Mouse (Mus musculus) heart, adult 18-20 months (tissue): Measurements from ENCODE around the gene Nrn1l. TPM values are rescaled to one million over a fixed set of nuclear protein-coding genes. Genes with fewer than 3 reads are reported as not detected.

Experiments used
- DNase-seq, 2 experiments: peaks; one replicate each; pipeline ENCODE4 v3.0.0; 2021 to 2022; ENCODE audit warnings: mixed read lengths in 1 of 2
- long read RNA-seq, 2 experiments: library from polyadenylated mRNA; stranded (forward); transcript quantifications; one replicate each; pipeline ENCODE4 v2.0.0; 2021
- total RNA-seq, 2 experiments: library from RNA; stranded (reverse); gene quantifications; 2 replicates each; pipeline ENCODE4 v1.2.3; 2021

Nrn1l gene
- total RNA-seq, result 1 to 10 TPM in 1 of 2 experiments, under 1 TPM in 1; 0.77 to 1.0 TPM
- long read RNA-seq, experiment 1, result 0 reads
- long read RNA-seq, experiment 2, result 0 reads

GRCm38 (mm10) chr8:105893339-105893738 is at the start of gene Nrn1l:
Gene Nrn1l, plus strand, starts transcription at chr8:105893567.
- DNase-seq, result peak; percentile 72 to 81

GRCm38 (mm10) chr8:105846678-105847077 is 46.7 kb upstream of the Nrn1l start:
- DNase-seq, result peak in 1 of 2 experiments; percentile 46

DNA sequence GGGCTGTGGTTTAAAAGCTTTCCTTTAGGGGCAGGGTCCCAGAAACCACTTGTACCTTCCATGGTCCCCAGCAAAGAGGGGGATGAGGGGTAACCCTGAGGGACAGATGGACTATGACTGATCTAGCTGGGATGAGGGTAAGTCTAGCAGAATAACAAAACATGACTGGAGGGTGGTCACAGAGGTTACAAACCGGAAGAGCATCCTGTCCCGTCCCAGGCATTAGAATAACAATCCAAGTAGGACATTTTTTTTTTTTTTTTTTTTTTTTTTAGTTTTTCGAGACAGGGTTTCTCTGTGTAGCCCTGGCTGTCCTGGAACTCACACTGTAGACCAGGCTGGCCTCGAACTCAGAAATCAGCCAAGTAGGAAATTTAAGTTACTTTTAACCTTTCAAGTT is 43.4 kb upstream of the Nrn1l start:
- DNase-seq, result no peak

GRCm38 (mm10) chr8:105850611-105851010 is 42.8 kb upstream of the Nrn1l start:
- no peak for DNase-seq

DNA sequence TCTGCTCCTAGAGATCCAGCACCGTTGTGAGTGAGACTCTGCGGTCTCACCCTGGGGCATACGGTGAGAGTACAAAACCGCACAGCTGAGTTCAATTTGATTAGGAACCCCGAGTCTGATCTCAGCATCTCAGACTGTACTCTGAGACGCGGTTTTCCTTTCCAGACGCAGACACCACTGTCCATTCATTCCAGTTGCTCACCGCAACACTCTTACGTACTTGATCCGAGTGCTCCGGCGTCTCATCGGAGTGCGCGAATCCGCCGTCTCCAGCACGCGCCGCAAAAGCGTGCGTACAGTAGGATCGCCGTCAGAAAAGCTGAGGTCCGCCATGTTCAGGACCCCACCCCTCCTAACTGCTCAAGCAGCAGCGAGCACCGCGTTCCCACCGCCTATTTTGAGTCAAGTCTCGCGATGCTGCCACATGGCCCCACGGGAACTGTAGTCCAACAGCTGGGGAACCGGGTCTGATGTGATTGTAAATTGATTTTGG is 41.7 kb upstream of the Nrn1l start:
- DNase-seq, result peak; percentile 92 to 96

- peak in 1 of 2 experiments; percentile 41 for DNase-seq
Measured at GRCm38 (mm10) chr8:105852146-105852729, 41.1 kb upstream of the Nrn1l start.

DNA sequence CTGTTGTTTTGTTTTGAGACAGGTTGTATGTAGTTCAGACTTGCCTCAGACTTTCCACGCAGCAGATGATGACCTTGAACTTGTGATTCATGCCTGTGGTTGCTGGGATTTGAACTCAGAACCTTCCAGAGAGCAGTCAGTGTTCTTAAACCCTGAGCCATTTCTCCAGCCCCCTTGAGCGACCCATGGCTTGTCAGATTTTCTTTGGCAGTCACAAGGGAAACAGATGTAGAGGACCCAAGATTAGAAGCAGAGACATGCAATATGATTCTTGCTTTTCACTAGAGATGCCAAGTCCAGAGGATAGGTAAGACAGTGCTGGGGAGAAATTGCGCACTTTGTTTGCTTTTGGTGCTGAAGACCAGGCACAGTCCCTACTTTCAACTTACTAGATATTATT is 40.2 kb upstream of the Nrn1l start, which contains the start of gene Cenpt:
Gene Cenpt (minus strand): TSS at position 101 of the 400 bp plus-strand sequence.
- no peak for DNase-seq

GRCm38 (mm10) chr8:105854303-105854702 is 39.1 kb upstream of the Nrn1l start:
- no peak for DNase-seq

DNA sequence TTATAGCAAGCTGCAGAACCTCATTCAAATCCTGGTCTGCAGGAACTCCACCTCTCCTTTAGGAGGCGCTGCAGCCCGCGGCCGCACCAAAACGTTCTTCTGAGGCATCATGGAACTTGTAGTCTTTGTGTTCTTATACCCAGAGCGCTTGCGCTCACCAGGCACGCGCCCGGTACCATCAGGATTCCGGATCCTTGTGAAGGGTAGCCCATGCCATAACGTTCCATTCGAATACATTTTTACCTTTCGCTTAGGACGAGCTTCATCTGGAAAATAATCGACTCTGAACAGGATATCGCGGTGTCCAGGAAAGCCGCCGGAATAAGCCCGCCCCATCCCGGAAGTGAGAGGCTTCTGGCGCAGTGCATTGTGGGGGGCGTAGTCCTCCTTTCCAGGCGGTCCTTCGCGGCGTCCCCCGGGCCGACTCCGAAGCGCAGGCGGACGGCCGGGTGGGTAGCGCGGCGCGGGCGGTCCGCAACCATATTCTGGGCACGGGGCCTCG is 38.6 kb upstream of the Nrn1l start, which contains the start of gene Thap11:
Gene Thap11 (plus strand): TSS at position 418 of the 502 bp plus-strand sequence.
- peak; percentile 95 to 96 for DNase-seq

- DNase-seq, result peak in 1 of 2 experiments; percentile 49
Measured at GRCm38 (mm10) chr8:105855248-105856167, 37.9 kb upstream of the Nrn1l start.

DNA sequence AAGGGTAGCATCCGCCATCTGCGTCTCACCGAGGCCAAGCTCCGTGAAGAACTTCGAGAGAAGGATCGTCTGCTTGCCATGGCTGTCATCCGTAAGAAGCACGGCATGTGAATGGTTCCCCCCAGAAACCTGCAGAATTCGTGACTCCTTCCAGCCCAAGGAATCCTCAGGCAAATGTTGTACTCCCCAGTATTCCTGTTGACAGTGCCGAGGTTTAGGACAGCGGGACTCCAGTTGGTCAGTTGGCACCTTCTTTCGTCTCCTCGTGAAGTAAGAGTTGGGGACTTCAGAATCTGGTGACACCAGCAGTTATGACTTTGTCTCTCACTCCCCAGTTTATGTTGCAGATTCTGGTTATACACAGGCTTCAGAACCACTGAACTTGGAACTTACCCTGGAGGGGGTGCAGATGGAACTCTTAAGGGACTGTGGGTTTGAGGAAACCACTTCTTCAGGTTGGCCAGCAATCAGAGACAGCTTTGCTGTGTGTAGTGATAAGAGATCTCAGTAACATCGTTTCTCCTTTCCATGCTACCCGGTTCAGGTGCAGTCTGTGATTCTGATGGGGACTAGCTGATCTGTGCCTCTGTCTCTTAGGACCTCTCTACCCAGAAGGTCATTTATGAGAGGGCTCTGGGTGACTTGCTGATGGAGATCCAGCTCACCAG is 37.1 kb upstream of the Nrn1l start:
- DNase-seq, result no peak

DNA sequence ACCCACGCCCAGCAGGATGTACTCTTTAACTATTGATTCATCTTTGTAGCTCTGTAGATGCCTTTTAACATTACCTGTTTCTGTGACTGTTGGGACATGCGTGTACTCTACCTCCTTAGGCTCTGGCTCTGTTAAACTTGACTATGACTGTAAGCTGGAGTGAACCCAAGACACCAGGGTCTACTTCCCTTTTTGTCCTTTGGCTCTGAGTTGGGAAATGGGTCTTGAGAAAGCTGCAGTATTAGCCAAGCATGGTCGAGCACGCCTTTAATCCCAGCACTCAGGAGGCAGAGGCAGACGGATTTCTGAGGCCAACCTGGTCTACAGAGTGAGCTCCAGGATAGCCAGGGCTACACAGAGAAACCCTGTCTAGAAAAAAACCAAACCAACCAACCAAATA is 34.9 kb upstream of the Nrn1l start:
- DNase-seq, result peak in 1 of 2 experiments; percentile 42

GRCm38 (mm10) chr8:105859314-105859713 is 34.1 kb upstream of the Nrn1l start:
- DNase-seq, result no peak

DNA sequence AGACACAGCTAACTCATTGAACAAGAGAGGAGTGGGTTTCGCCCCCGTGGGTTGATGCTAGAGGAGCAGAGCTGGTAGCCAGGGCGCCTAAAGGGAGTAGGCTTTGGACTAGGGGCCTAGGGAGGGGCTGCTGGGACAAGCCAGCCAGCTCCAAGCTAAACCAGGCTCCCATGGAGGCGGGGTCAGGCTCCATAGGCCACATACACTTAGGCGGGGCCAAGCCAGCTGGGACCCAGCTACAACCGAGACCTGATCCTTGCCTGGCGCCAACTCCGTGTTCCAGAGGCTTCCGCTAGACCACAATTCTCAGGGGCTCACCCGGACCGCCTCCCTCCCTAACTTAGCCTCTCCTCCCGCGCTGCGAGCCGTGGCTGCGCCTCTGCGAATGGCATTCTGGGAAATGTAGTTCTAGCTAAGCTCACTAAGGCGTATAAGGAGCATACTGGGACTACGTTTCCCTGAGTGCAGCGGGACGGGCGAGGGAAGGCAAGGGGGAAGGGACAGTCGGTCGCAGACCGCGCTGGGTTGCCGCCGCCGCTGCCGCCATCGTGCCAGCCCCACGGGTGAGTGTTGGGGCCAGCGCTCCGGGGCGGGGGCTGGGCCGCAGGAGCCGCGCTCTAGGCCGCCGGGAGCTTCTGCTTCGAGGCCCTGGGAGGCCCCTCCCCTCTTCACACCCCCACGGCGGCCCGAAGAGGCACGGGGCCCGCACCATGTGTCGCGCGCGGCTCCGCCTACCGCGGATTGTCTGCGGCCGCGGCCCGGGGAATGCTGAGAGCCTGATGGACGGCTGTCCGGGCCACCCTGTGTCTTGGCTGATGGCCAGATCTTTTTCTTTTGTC is 33.0 kb upstream of the Nrn1l start, which contains the start of gene Nutf2:
Gene Nutf2 (plus strand): TSS at position 438 of the 839 bp plus-strand sequence.
- peak; percentile 95 to 99 for DNase-seq

- DNase-seq, result peak in 1 of 2 experiments; percentile 22
Measured at GRCm38 (mm10) chr8:105861951-105862350, 31.4 kb upstream of the Nrn1l start.

GRCm38 (mm10) chr8:105866364-105867029 is 26.9 kb upstream of the Nrn1l start:
- DNase-seq, result no peak

GRCm38 (mm10) chr8:105874301-105874700 is 19.1 kb upstream of the Nrn1l start:
- DNase-seq, result peak; percentile 53 to 68

GRCm38 (mm10) chr8:105880754-105881520 is 12.4 kb upstream of the Nrn1l start, which contains the start of gene Edc4:
Gene Edc4, plus strand, starts transcription at chr8:105880881.
- DNase-seq, result peak; percentile 87 to 95

DNA sequence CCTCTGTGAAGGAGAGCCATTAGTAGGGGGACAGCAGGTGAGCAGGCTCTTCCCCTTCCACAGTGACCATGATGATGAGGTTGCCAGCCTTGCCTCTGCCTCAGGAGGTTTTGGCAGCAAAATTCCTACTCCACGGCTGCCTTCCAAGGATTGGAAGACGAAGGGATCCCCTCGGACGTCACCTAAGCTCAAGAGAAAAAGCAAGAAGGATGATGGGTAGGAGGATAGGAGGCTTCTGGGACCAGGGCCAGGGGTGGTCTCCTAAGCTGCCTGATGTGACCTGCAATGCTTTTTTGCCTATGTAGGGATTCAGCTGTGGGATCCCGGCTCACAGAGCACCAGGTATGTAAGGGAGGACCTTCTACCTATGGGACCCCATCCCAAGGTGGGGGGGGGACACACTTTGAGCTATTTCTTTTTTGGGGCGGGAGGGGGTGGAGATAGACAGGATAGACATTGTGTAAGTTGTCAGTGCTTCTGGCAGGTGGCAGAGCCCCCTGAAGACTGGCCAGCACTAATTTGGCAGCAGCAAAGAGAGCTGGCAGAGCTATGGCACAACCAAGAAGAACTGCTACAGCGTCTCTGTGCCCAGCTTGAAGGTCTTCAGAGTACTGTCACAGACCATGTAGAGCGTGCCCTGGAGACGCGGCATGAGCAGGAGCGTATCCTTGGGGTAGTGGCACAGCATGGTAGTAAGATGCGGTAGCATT is 3.5 kb upstream of the Nrn1l start:
- no peak for DNase-seq
